Mouse (Mus musculus): ENCODE data around the gene Chd1l.

DNA sequence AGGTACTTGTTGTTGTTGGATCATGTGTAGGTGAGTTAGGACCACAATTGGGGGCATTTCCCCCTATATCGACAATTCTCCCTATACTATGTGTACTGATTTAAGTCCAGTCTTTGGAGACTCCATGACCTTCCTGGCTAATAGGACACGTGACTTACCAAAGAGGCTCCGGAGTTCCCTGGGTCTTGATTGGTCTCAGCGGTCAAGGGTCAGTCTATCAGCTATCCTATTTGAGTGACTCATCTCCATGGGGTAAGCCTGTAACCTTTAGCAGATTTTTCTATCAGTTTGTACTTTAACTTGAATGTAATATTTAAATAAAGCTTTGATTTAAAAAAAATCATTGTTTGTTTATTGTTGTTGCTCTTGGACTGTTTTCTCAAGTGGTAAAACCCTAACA lies 10.7 kb upstream of the Chd1l start:
- no peak for TF ChIP-seq CTCF (IDR thresholded peaks at IDR 0.05; ENCODE audit: control insufficient read depth, insufficient read depth, low read length)
- no peak for TF ChIP-seq POLR2A (IDR thresholded peaks at IDR 0.05; ENCODE audit: borderline replicate concordance, control insufficient read depth, low read depth, low read length)
